In the genomic region with DNA sequence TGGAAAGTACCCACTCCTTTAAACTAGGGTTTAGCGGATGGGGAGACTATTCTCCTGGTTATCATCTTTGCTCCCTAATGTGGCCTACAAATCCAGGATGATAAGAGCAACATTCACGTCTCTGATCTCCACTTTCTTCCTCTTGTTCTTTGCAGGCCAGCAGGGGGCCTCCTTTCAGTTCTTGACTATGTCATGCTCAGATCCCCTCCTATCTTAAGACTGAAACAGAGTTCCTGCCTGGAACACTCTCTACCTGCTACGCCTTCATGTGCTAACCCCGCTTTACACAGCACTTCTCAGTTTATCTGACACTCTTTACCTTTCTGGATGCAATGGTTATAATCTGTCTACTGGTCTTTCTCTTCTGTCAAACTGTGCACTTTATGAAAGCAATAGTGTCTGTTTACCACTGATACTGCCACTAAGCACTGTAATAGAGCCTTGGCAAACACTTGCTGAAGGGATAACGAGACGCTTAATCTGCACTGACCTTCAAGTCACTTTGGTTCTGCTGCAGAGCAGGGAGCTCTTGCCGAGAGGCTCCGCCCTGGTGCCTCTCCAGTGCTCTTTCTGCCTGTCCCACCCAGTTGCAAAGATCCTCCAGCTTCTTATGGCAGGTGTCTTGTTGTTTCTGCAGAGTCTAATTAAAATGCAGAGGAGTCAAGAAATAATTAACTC, we compare ENCODE assay signal across 9 mouse cellular contexts.
DNase-seq lines count a peak whose midpoint lies in the region; ATAC-seq and TF ChIP-seq lines count a peak whose summit lies in the region.
"Had no signal": no experiment of that assay in that cellular context is flagged by ENCODE, and none has a peak within 500 bp of the region (broad histone marks: within the 10 kb centered on the region; RNA-seq: fewer than 3 reads in every experiment).

No protein-coding gene starts in this region.

- H3K9ac ChIP-seq in heart, postnatal 0 days (replicated peaks; ENCODE audit: low read depth, low read length) = no peak overlapping the region

- no peak overlapping the region for H3K4me3 ChIP-seq in heart, postnatal 0 days (ENCODE audit: low read depth, low read length)

- H3K4me1 ChIP-seq in heart, postnatal 0 days (ENCODE audit: control insufficient read depth, insufficient read depth) = peaks cover 14% of the 10 kb centered on the region

- no peak overlapping the region for H3K4me2 ChIP-seq in heart, postnatal 0 days (ENCODE audit: low read depth, low read length)

- no peaks in the 10 kb centered on the region for H3K27me3 ChIP-seq in heart, postnatal 0 days (ENCODE audit: control insufficient read depth, insufficient read depth, low read length)

- peak overlapping the region; percentile 83 for H3K27ac ChIP-seq in heart, postnatal 0 days (ENCODE audit: low read depth)

- ATAC-seq in frontal cortex, adult (ENCODE audit: low TSS enrichment) = peak; percentile 55; the same call in 1 of the 2 replicates
- peak; percentile 79 for ATAC-seq in heart, postnatal 0 days (ENCODE audit: insufficient read depth, low read depth)
- ATAC-seq: inflammation-experienced regulatory T-cells, adult 6 months had no signal

- TF ChIP-seq CTCF in heart, postnatal 0 days (IDR thresholded peaks at IDR 0.05; ENCODE audit: low read depth) = peak; percentile 54

- H3K9me3 ChIP-seq in heart, postnatal 0 days (replicated peaks; ENCODE audit: control insufficient read depth, low read length) = no peaks in the 10 kb centered on the region

- no peak for TF ChIP-seq EP300 in heart, postnatal 0 days (IDR thresholded peaks at IDR 0.05; ENCODE audit: low read depth)

- no peak for DNase-seq in frontal cortex, postnatal 14 days (ENCODE audit: low spot score in 2 of 2)
- peak; percentile 10 for DNase-seq in right cerebral cortex, postnatal 14 days
- DNase-seq in right cerebral cortex, postnatal 36 days (ENCODE audit: low spot score in 2 of 2) = no peak
- peak; percentile 39 for DNase-seq in heart, postnatal 0 days (ENCODE audit: low spot score)
- peak; percentile 9 for DNase-seq in thymus, postnatal 14 days
- DNase-seq in layer of hippocampus, postnatal 25 days (ENCODE audit: extremely low spot score in 1 of 2, low spot score in 1 of 2) = no peak
- DNase-seq in cerebellum, adult 18-20 months = no peak

- 34% methylated on average over 8 of the region's 8 CpGs for WGBS in heart, postnatal 0 days

- peaks cover 88% of the 10 kb centered on the region for H3K36me3 ChIP-seq in heart, postnatal 0 days (replicated peaks; ENCODE audit: control insufficient read depth, insufficient read depth, low read length)

Comparison
In these comparisons a context has a peak if more than half of its experiments do, and no peak if none do; other contexts are left out.
1. DNase-seq: peak in right cerebral cortex, postnatal 14 days (single experiment), heart, postnatal 0 days (single experiment) and thymus, postnatal 14 days (single experiment); none in frontal cortex, postnatal 14 days (0 of 2), right cerebral cortex, postnatal 36 days (0 of 2), layer of hippocampus, postnatal 25 days (0 of 2) and cerebellum, adult 18-20 months (0 of 2).